Mouse (Mus musculus): Measurements from ENCODE around the gene Ssh1. TPM values are rescaled to one million over a fixed set of nuclear protein-coding genes. Genes with fewer than 3 reads are reported as not detected.
A peak's percentile ranks its signal among the peaks of the same experiment; 100 is the strongest.

Gene Ssh1
- polyA plus RNA-seq, 1 experiment from 2014 or later: 4.4 TPM

- DNase-seq (ENCODE audit: low spot score): no peak
These were observed 61.4 kb downstream of the Ssh1 start for GRCm38 (mm10) chr5:113932310-113932709.

- peak; percentile 30 for DNase-seq (ENCODE audit: low spot score)
These were observed 62.8 kb downstream of the Ssh1 start for GRCm38 (mm10) chr5:113930648-113931609.

- DNase-seq (ENCODE audit: low spot score): no peak
These were observed 63.6 kb downstream of the Ssh1 start for GRCm38 (mm10) chr5:113929950-113930647.

- no peak for DNase-seq (ENCODE audit: low spot score)
These were observed 64.2 kb downstream of the Ssh1 start for GRCm38 (mm10) chr5:113929526-113929925.

- DNase-seq (ENCODE audit: low spot score): no peak
These were observed 69.1 kb downstream of the Ssh1 start for GRCm38 (mm10) chr5:113924608-113925007.

- DNase-seq (ENCODE audit: low spot score): no peak
These were observed 72.2 kb downstream of the Ssh1 start for GRCm38 (mm10) chr5:113921310-113922166.

GRCm38 (mm10) chr5:113919060-113919459 lies 74.6 kb downstream of the Ssh1 start:
- DNase-seq (ENCODE audit: low spot score): no peak

- no peak for DNase-seq (ENCODE audit: low spot score)
These were observed 75.0 kb downstream of the Ssh1 start for GRCm38 (mm10) chr5:113918654-113919053.

GRCm38 (mm10) chr5:113910705-113911104 lies 83.0 kb downstream of the Ssh1 start:
- no peak for DNase-seq (ENCODE audit: low spot score)

GRCm38 (mm10) chr5:113910065-113910701 lies 83.5 kb downstream of the Ssh1 start:
- no peak for DNase-seq (ENCODE audit: low spot score)

GRCm38 (mm10) chr5:113908592-113909441 lies 84.9 kb downstream of the Ssh1 start, which contains the start of gene Coro1c:
Gene Coro1c (minus strand): TSS chr5:113908758.
- peak; percentile 98 for DNase-seq (ENCODE audit: low spot score)

- peak; percentile 69 for DNase-seq (ENCODE audit: low spot score)
These were observed 85.7 kb downstream of the Ssh1 start for GRCm38 (mm10) chr5:113907786-113908567.

GRCm38 (mm10) chr5:113906958-113907735 lies 86.5 kb downstream of the Ssh1 start:
- DNase-seq (ENCODE audit: low spot score): peak; percentile 49

GRCm38 (mm10) chr5:113904987-113905386 lies 88.7 kb downstream of the Ssh1 start:
- no peak for DNase-seq (ENCODE audit: low spot score)

GRCm38 (mm10) chr5:113902983-113903382 lies 90.7 kb downstream of the Ssh1 start:
- no peak for DNase-seq (ENCODE audit: low spot score)

GRCm38 (mm10) chr5:113902017-113902416 lies 91.7 kb downstream of the Ssh1 start:
- DNase-seq (ENCODE audit: low spot score): peak; percentile 46

- DNase-seq (ENCODE audit: low spot score): no peak
These were observed 92.6 kb downstream of the Ssh1 start for GRCm38 (mm10) chr5:113901074-113901571.

GRCm38 (mm10) chr5:113899543-113899942 lies 94.2 kb downstream of the Ssh1 start:
- DNase-seq (ENCODE audit: low spot score): peak; percentile 36

Data from thymus, postnatal 0 days (tissue).